Mouse (Mus musculus) adrenal gland, adult (tissue): ENCODE results near the gene Rab3il1.

Experiments
- DNase-seq, 2 experiments: peaks; one replicate each; pipeline ENCODE4 v3.0.0; 2022 to 2023; ENCODE audit warnings: low spot score in 1 of 2; ENCODE audit not compliant: inconsistent age in 2 of 2

Gene Rab3il1

DNA sequence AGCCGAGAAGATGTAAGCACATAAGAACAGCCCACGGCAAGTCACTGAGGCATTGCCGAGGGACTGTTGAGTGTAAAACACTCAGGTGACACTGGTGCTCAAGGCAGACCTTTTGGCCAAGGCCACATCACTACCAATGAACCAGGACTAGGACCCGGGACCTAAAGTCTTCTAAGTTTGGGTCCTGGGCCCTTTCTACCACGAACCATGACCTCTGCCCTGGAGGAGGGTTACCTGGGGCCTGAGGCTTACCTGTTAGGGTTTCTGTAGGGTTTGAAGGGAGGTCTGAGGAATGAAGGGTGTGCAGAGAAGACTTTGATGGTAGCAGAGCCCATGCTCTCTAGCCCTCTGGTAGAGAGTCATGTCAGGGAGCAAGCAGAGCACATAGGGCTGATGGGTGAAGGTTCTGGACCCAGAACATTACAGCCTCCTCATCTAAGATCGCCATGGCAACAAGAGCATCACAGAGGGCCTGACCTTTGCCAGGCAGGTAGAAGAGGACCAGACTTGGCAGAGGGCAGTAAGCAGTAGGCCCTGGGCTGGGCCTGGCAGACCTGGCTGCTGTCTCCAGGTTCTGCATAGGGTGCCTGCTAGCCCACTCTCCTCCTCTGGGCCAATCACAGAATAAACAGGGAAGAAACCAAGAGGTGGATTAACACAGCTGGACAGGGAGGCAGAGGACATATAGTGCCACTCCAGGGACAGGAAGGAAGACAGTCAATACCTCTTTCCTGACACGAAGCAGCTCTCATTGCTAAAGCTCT, at the start of gene Rab3il1, which contains the start of gene Best1:
Rab3il1 (plus strand) TSS at position 464 of the 764 bp plus-strand sequence.
Best1 (minus strand) TSS at position 428 of the 764 bp plus-strand sequence.
- no peak for DNase-seq

DNA sequence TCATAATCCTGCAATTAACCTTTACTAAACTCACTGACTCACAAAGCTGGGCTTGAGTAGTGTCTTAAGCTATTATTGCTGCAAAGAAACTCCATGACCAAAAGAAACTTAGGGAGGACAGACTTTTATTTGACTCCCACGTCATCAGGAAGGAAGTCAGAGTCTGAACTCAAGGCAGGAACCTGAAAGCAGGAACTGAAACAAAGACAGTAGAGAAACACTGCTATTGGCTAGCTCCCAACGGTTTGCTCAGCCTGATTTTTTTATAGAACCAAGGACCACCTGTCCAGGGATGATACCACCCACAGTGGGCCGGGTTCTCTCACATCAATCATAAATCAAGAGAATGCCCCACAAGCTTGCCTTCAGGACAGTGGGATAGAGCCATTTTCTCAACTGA, 49.1 kb upstream of the Rab3il1 start:
- no peak for DNase-seq

DNA sequence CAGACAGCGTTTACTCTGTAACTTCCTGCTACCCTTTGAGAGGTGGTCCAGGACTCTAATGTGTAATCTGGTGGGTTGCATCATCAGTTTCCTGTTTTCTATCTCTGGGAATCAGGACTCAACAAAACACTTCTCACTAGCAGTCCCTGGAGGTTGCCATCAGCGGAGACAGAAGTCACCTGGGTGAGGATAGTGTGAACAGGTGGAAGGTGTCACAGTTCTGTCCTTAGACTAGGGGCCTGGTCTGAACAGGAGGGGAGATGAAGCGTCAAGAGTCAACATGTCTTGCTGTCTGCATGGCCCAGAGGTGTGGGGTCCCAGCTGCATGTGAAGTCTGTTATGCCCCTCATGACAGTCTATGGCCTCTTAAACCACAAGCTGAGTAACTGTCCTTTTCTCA, 48.6 kb upstream of the Rab3il1 start:
- no peak for DNase-seq

DNA sequence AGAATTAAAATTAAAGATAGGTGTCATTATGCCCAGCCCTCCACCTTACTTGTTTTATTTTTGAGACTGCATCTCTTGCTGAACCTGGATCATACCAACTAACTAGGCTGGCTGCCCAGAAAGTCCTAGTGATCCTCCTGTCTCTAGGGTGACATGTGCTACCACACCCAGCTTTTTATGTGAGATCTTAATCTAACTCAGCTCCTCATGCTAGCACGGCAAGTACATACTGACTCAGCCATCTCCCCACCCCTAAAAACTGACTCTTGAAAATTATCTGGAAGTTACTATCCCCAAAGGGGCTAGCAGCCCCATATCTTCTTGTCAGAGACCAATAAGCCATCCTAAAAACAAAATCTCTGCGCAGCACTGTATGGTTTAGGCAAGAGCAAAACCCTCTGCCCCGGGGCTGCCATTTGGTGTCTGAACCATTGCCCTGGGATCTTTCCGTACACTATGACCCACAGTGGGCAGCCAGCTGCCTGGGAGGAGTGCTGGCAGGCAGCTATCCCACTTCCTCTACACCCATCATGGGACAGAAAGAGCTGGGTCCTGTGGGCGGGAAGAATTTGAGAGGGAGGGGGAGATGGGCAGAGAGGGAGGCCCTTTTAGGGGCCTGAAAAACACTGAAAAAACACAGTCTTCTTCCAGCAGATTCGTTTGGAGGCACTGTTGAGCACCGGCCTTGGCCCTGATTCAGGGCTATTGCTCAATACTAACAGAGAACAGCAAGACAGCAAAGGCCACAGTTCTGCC, 47.2 kb upstream of the Rab3il1 start:
- peak; percentile 92 to 97 for DNase-seq

DNA sequence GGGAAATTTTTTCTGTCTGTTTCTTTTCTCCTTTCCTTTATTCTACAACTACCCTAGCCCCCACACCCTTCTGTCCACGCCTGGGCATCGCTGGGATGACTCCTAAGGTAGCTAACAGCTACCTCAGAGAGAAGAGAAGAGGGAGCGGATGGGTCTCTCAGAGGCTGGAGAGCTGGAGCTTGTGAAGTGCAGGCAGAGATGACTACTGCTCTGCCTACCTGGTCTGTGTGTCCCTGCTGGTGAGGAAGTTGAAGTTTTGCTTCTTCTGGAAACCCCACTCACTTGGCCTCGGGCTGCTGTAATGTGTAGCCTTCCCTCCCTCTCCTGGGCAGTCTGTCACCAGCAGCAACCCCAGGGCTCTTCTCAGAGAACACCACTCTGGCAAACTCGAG, 46.7 kb upstream of the Rab3il1 start:
- DNase-seq: no peak

DNA sequence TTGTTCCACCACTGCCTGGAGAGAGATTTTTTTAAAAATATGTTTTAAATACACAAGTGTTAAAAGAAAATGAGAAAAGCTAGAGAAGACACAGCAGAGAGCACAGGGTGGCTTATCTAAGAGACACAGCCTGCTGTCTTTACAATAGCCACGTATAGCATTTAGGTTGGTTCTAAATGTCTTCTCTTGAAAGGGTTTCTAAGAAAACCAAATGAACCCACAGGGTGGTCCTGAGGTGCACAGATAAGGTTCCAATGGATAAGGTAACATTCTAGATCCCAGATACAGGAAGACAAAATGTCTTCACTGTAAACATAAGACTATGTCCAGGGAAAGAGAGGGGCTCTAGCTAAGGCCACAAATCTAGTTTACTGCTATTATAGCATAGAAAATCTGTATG, 46.0 kb upstream of the Rab3il1 start:
- DNase-seq: no peak

DNA sequence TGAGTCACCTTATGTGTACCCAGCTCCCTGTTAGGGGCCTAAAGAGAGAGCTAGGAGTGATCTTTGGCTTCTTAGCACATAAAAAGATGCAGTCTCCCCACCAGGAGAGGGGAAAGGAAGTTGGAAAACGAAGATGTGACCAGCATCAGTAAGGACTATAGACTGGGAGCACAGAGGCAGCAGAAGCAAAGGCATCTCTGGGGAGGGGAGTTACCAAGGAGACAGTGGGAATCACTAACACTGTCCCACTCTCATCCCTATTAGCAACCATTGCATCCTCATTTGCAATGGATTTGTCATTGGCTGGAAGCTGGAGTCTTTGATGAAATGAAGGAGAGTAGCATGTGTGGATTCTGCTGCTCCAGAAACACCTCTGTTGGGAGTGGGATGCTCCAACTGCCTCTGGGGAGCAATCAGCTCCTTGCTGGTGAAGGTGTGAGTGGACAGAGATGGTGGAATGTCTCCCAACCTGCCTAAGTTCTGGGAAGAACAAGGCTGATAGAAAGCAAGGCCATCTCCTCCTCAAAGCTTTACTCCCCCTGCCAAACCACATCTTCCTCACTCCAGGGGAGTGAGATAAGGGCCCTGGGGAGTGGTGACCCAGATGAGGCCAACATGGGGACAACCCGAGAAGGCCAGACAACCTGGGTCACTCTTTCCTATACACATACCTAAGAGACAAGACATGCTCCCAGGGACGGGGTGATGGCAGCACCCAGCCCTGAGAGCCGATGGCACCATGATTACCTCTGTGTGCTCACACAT, 44.7 kb upstream of the Rab3il1 start:
- DNase-seq: no peak

DNA sequence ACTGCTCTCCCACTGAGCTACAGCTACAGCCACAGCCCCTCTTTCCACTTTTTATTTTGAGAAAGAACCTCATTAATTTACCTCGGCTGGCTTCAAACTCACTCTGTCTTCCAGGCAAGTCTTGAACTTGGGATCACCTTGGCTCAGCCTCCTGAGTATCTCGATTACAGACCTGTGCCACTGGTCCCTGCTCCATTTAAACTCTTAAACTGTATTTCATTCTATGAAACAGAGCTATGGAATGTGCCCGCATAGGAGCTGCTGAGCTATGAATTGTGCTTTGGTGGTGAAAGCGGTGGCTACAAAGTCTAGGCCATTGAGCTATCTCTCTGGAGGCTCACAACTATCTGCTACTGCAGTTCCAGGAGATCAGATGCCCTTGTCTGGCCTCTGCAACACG, 43.5 kb upstream of the Rab3il1 start:
- DNase-seq: no peak

DNA sequence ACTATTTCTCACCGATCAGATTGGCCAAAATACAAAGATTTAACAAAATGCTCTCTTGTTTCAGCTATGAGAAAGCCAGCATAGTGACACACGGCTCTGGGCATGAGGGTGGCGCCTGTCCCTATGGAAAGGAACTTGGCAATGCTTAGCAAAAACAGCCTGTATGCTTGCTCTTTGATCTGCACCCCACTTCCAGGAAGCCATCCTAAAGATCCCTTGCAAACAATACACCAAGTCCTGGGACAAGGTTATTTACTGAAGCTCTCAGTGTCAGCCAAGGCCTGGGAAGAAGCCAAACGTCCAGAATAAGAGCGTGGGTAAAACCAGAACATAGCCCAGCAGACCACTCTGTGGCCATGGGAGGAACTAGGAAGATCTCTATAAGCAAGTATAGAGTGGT, 40.7 kb upstream of the Rab3il1 start:
- no peak for DNase-seq

DNA sequence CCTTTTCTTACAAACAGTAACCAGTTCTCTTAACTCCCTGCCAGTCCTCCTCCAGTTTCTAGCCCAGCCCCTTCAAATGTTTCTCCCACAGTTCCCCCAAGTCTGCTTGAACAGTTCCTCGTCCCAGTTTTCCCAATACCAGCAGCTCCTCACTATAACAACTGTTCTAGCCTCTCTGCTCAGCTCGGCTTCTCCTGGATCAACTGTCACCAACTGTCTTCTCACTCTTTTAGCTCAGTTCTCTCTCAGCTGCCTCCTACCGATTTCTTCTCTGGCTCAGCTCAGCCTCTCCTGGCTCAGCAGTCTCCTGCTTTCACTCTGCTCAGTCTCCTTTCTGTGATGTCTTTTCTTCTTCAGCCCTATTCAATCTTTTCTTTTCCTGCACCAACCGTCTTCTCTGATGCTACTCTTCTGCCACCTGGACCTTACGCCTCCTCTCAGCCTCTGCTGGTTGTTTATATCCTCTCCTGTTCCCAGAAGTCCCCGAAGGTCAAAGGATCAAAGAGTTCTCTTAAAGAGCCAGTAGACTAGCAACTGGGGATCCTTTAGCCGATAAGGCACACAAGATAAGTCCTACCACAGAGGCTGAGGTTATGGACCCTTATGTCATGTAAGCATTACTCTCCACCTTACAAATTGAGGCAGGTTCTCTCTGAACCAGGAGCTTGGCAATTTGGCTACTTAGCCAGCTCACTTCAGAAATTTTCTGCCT, 37.1 kb upstream of the Rab3il1 start:
- peak in 1 of 2 experiments; percentile 76 for DNase-seq

DNA sequence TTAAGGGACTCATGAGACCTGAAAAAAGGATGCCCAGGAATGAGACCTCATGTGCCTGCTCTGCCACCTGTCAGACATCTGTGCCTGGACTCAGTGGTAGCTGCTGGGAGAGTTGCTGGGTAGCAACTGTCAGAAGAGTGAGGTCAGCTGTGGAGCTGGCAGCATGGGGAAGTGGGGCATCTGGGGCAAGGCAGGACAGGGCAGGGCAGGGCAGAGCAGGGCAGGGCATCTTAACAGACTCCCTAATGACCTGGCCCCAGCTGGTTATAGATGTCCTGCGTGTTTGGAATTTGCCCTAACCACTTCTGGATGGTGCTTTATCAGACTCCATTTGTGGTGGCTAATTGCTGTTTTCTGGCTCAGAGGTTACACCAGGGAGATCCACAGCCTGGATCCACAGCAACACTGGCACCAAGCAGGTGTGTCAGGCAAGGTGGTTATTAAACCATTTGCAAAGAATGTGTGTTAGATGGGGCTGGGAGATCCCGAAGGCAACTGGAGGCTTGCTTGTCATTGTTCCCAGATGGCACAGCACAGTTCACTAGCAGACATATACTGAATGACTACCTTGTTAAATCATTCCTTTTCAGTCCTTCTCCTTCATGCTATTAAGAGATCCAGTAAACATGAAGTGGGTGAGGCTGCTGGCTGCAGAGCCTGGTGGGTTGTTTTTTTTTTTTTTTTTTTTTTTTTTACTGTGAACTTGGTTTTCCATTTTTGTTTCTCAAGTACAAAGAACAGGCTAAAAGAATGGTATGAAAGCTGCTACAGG, 35.2 kb upstream of the Rab3il1 start:
- no peak for DNase-seq

DNA sequence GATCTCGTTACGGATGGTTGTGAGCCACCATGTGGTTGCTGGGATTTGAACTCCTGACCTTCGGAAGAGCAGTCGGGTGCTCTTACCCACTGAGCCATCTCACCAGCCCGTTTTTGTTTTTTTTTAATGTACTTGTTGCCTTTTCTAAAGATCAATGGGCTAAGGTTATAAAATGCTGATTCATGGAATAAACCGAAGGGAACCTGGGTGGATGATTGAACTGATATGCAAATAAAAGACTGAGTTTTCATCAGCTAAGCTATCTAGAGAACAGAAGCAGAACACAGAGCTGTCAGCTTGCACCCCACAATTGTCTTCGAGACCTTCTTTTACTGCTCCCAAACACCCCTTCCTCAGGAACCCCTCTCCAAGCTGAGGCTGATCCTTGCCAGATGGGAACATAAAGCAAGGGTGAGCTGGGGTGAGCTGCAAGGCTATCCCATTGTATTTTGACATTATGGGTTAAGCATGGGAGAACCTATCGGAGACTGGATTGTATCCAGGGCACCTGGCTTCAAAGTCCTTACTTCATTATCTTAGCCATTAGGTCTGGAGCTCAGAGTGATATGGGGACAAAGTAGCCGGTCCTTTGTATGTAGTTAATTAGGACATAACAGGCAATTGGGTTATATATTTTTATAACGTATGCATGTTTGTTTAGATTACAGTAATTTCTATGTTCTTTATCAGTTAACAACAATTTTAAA, 33.2 kb upstream of the Rab3il1 start:
- no peak for DNase-seq

DNA sequence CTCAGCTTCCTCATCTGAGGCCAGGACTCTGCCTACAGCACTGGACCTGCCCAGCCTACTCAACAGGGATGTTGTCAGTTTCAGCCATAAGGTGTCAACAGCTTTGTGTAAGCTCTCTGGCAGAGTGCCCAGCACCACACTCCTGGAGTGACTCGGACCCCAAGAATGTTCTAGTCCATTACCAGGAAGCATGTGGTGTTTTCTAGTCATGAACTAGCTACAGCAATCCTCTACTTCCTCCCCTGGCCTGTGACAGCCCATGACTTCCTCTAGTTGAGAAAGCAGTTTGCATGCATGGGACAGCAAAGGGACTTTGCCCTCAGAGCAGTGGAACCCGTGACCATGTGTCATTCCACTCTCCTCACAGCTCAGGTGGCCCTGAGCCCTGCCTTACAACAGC, 26.6 kb upstream of the Rab3il1 start:
- DNase-seq: peak in 1 of 2 experiments; percentile 62

DNA sequence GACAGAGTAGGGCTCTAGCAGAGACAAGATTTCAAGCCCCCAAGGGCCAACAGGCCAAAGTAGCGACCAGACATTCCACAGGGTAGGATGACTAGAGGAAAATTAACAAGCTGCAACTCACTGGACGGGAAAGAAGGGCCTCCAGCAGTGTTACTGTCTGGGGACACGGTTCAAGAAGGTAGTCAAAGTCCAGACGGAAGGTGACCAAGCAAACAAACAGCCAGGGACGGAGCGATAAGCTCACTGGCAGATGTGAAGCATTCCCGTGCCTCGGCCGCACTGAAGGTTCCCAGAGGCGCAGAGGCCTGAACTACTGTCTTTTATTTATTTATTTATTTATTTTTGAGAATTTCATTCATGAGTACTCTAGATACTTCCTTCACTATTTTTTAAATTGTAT, 24.4 kb upstream of the Rab3il1 start:
- peak in 1 of 2 experiments; percentile 39 for DNase-seq

DNA sequence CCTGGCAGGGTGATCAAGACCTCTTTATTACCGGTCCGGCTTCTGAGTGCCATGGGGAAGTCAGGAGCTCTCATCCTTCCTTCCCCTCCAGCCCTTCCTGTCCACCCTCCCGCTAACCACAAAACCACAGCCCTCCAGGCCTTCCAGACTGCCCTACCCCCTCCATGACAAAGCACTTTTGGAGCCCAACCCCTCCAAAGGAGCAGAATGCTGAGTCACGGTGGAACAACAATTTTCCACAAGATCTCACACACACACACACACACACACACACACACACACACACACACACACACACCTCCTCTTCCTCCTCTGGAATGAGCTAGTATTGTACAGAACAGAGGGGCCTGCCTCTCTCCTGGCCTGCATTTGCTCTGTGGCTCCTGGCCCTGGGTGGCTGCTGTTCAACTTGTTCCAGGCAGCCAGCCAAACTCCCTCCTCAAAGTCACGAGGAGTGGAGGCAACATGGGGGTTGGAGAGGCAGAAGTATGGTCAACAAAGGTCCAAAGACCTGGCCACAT, 23.0 kb upstream of the Rab3il1 start:
- peak; percentile 87 to 93 for DNase-seq

DNA sequence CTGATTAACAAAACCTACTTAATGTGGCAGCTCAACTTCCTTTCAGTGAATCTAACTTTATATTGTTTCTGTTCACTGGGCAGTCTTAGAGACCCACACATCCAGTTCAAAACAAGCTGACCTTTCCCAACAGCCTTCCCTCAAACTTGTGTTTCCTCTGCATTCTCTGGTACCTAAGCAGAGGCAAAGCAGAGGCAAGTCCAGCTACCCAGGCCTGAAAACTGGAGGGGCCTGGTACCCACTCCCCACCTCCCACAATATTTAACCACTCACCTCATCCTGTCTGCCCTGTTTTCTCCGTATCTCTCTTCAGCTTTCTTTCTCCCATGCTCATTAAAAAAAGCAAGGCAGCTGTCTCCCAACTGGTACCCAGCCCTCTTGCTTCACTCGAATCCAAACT, 22.3 kb upstream of the Rab3il1 start:
- no peak for DNase-seq

DNA sequence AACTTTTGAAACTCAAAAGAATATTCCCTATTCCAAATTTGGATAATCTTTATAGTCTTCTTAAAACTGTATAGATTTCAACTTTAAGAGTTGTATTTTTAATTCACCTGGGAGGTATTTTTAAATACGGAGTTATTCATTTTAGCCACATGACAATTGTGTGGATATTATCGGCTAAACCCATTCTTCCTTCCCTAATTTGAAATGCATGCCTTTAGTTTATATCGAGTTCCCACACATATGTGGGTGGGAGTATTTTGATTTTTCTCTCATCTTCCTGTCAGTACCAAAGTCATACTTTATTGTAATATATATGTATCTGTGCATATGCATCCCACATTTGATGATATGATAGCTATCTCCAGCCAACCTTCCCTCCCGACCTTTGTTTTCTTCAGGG, 21.2 kb upstream of the Rab3il1 start, which contains the start of gene Fth1:
Fth1 (plus strand) TSS at position 341 of the 400 bp plus-strand sequence.
- DNase-seq: no peak

DNA sequence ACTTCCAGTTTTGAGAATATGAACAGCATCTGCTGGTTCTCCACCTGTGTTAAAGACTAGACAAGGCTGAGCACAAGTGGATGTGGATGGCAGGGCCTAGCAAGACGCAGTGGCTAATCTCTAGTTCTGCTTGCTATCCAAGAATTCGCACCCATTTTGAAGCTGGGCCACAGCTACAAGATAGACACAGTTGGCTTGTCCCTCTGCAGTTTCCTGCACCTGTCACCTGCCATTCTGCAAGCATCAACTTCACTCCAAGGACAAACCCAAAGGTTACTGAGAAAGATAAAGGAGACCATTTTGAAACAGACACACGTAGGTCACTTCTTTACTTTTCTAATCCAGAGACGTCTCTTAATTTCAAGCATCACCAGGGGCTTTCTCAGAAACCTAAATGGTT, 19.8 kb upstream of the Rab3il1 start:
- no peak for DNase-seq

DNA sequence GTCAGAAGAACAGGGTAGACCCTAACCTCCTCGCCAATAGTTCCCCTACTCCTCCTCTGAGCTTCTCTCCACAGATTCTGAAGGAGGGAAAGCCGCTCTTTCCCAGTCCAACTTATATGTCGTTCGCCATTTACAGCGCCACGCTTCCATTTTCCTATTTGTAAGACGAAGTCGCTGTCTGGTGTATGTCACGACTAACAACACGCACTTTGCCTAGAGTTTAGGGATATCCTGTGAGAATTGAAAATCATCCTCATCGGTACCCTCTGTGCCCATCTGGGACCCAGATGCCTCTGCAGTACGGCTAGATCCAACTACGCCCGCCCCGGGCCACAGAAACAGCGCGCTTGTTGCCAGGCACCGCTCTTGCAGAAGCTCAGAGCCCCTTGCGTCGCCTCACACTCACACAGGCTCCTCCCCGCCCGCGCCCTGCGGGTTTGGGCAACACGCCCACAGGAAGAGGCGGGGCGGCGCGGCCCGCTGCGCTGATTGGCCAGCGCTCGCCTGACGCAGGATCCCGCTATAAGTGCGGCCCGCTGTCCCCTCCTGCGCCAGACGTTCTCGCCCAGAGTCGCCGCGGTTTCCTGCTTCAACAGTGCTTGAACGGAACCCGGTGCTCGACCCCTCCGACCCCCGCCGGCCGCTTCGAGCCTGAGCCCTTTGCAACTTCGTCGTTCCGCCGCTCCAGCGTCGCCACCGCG, 19.2 kb upstream of the Rab3il1 start:
- DNase-seq: peak; percentile 98
